Mouse (Mus musculus) C2C12 (cell line): ENCODE measurements around the gene Pin4.

Experiments
- CEBPB ChIP-seq: IDR thresholded peaks from one replicate; pipeline ENCODE4 v1.6.1; 2011; ENCODE audit warnings: low read depth, mild to moderate bottlenecking, control low read depth, moderate library complexity
- CTCF ChIP-seq: IDR thresholded peaks from one replicate; pipeline ENCODE4 v1.5.1; 2011; ENCODE audit not compliant: control insufficient read depth, insufficient read depth, insufficient read length
- MYOD1 ChIP-seq: IDR thresholded peaks from one replicate; pipeline ENCODE4 v1.6.1; 2011; ENCODE audit warnings: low read depth; ENCODE audit not compliant: control insufficient read depth, insufficient read length
- USF1 ChIP-seq: IDR thresholded peaks from one replicate; pipeline ENCODE4 v1.6.1; 2011; ENCODE audit warnings: low read depth, mild to moderate bottlenecking, control low read depth, moderate library complexity

GRCm38 (mm10) chrX:102170135-102170534 lies 50.9 kb downstream of the Pin4 start:
- no peak for TF ChIP-seq CTCF
- TF ChIP-seq USF1: no peak
- TF ChIP-seq MYOD1: no peak
- no peak for TF ChIP-seq CEBPB
